Mouse (Mus musculus): Measurements from ENCODE around the gene Lrp6. TPM values are rescaled to one million over a fixed set of nuclear protein-coding genes. Genes with fewer than 3 reads are reported as not detected.
A peak's percentile ranks its signal among the peaks of the same experiment; 100 is the strongest.

Lrp6 gene
- polyA plus RNA-seq, 1 experiment from 2014 or later = 37.5 TPM

DNA sequence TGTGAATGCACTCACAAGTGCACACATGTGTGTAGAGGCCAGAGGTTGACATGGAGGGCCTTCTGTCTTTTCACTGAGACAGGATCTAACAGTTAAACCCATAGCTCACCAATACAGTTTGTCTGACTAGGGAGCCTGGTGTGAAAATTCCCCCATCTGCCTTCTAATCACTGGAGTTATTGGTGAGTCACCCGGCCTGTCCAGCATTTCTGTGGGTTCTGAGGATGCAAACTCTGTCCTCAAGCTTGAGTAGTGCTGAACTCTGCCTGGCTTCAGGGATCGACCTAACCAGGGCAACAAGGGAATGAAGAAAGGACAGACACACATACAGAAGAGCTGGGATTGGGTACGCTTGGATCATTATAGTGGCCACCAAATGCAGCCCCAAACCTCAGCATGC, 125.0 kb downstream of the Lrp6 start:
- ATAC-seq (replicated peaks; ENCODE audit: low FRiP score) = no peak
- H3K36me3 ChIP-seq = peaks cover 19% of the 10 kb centered on the region
- H3K4me3 ChIP-seq (replicated peaks) = no peak overlapping the region
- no peaks in the 10 kb centered on the region for H3K9me3 ChIP-seq (replicated peaks)
- no peaks in the 10 kb centered on the region for H3K27me3 ChIP-seq
- no peak overlapping the region for H3K9ac ChIP-seq
- H3K27ac ChIP-seq = no peak overlapping the region
- H3K4me2 ChIP-seq = no peak overlapping the region
- peaks cover 23% of the 10 kb centered on the region for H3K4me1 ChIP-seq
- 92% methylated on average over 3 of the region's 3 CpGs for WGBS

DNA sequence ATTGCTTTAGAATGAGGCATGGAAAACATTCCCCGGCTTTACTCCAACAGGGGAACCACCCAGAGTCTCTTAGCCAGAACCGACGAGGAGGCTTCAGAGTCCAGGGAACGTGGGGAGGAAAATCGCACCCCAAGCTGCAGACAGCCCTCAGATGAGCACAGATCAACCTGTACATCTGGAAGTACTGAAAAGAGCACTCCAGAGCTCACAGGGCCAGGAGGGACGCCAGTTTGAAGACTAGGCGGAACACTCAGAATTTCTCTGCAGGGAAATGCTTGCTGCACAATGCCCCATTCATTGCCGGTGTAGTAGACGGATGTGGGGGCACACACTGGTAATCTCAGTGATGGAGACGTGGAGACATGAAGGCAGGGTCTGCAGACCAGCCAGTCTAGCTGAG, 126.7 kb downstream of the Lrp6 start:
- Histone ChIP-seq H3K4me3 (replicated peaks) (peak overlapping the region; percentile 31), H3K4me1 (peaks cover 23% of the 10 kb centered on the region), H3K4me2 (peak overlapping the region; percentile 67), H3K9me3 (replicated peaks) (no peaks in the 10 kb centered on the region), H3K27ac (peak overlapping the region; percentile 68), H3K36me3 (peaks cover 5% of the 10 kb centered on the region), H3K27me3 (no peaks in the 10 kb centered on the region), H3K9ac (no peak overlapping the region)
- ATAC-seq (replicated peaks; ENCODE audit: low FRiP score) = no peak; the same call in 1 of the 2 replicates
- 20% methylated on average over 10 of the region's 10 CpGs for WGBS

DNA sequence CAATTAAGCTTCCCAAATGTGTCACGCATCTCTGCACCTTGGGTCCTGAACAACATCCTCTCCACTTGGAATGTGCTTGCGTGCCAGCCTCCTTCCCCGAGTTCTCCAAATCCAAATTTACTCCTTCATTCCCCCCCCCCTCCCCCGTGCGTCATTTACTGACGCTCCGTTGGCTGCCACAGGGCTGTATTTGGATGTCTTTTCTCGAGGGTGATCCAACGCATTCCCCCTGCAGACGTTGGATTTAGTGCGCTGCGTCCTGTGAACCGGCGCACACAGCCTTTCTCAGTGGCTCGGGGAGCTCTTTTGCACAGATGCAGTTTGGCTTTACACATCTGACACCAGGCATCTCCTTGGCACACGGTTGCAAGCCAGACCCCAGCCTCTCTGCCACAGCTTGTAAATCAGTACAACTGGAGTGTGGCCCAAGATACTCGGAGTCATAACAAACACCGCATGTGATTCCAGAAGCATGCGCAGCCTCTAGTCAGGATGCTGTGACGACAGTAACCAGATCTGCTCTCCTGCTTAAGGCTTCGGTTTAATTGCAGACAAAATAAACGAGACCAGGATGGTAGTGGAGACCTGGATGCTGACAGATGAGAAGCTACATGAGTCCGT, 127.3 kb downstream of the Lrp6 start:
- Histone ChIP-seq H3K36me3 (no peaks in the 10 kb centered on the region; the same call in 1 of the 2 replicates), H3K9ac (peak overlapping the region; percentile 31), H3K9me3 (replicated peaks) (no peaks in the 10 kb centered on the region), H3K27me3 (no peaks in the 10 kb centered on the region), H3K4me1 (peaks cover 23% of the 10 kb centered on the region), H3K4me2 (peak overlapping the region; percentile 67), H3K4me3 (replicated peaks) (peak overlapping the region; percentile 31), H3K27ac (peak overlapping the region; percentile 68)
- peak; percentile 65 for ATAC-seq (replicated peaks; ENCODE audit: low FRiP score)
- 6% methylated on average over 23 of the region's 23 CpGs for WGBS

- H3K4me1 ChIP-seq = peaks cover 17% of the 10 kb centered on the region
- H3K27me3 ChIP-seq = no peaks in the 10 kb centered on the region
- H3K36me3 ChIP-seq = no peaks in the 10 kb centered on the region
- no peak for ATAC-seq (replicated peaks; ENCODE audit: low FRiP score)
- no peak overlapping the region for H3K9ac ChIP-seq
- 58% methylated on average over 5 of the region's 5 CpGs for WGBS
- H3K27ac ChIP-seq = no peak overlapping the region
- H3K9me3 ChIP-seq (replicated peaks) = no peaks in the 10 kb centered on the region
- H3K4me2 ChIP-seq = no peak overlapping the region
- no peak overlapping the region for H3K4me3 ChIP-seq (replicated peaks)
Observed at GRCm38 (mm10) chr6:134436955-134437354, 129.8 kb downstream of the Lrp6 start.

DNA sequence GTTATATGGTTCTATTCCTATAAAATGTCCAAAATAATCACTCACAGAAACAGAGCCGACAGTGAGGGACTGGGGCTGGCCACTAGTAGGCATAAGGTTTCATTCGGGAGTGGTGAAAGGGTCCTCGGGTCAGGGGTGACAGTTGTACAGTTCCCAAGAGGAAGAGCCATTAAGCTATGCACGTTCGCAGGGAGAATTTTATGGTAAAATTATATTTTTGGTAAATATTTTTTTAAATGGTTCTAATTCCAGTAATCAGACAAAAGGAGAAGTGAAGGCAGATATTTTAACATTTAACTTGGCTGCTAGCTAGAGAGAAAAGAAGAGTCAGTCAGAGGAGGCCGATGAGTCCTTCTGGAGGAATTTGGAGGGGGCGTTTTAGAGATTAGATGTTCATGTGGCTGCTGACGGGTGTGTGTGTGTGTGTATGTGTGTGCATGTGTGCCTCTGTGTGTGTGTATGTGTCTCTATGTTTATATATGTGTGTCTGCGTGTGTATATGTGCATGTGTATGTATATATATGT, 131.8 kb downstream of the Lrp6 start:
- H3K27me3 ChIP-seq = no peaks in the 10 kb centered on the region
- H3K4me3 ChIP-seq (replicated peaks) = no peak overlapping the region
- no peak overlapping the region for H3K4me2 ChIP-seq
- H3K9ac ChIP-seq = no peak overlapping the region
- no peak for ATAC-seq (replicated peaks; ENCODE audit: low FRiP score)
- H3K36me3 ChIP-seq = no peaks in the 10 kb centered on the region
- 44% methylated on average over 9 of the region's 9 CpGs for WGBS
- no peak overlapping the region for H3K27ac ChIP-seq
- H3K4me1 ChIP-seq = peaks cover 13% of the 10 kb centered on the region
- no peaks in the 10 kb centered on the region for H3K9me3 ChIP-seq (replicated peaks)

- H3K9ac ChIP-seq = no peak overlapping the region
- H3K4me1 ChIP-seq = peaks cover 8% of the 10 kb centered on the region
- no peak overlapping the region for H3K4me2 ChIP-seq
- no peak for ATAC-seq (replicated peaks; ENCODE audit: low FRiP score)
- no peaks in the 10 kb centered on the region for H3K9me3 ChIP-seq (replicated peaks)
- H3K36me3 ChIP-seq = no peaks in the 10 kb centered on the region
- H3K4me3 ChIP-seq (replicated peaks) = no peak overlapping the region
- 67% methylated on average over 6 of the region's 6 CpGs for whole genome bisulfite sequencing
- no peaks in the 10 kb centered on the region for H3K27me3 ChIP-seq
- no peak overlapping the region for H3K27ac ChIP-seq
Observed at GRCm38 (mm10) chr6:134434044-134434443, 132.7 kb downstream of the Lrp6 start.

DNA sequence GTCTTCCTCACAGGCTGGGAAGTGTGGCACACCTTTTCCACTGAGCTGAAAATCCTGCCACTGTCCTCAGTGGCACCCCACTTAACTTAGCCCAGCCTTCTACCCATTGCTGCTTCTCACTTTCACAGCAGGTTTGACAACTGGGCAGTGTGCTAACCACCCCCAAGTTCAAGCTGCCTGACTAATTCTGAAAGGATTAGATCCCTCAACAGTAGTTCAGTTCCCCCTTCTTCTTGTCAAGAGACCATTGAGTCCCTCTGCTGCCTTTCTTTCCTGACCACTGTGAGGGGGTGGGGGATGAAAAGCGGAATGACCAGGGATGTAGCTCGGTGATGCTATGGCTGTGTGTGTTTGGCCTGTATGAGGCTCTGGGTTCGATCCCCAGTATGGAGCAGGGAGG, 133.5 kb downstream of the Lrp6 start:
- no peak overlapping the region for H3K9ac ChIP-seq
- H3K9me3 ChIP-seq (replicated peaks) = no peaks in the 10 kb centered on the region
- H3K4me2 ChIP-seq = no peak overlapping the region
- no peak for ATAC-seq (replicated peaks; ENCODE audit: low FRiP score)
- WGBS = 88% methylated on average over 3 of the region's 3 CpGs
- H3K4me1 ChIP-seq = peaks cover 13% of the 10 kb centered on the region; the same call in 1 of the 2 replicates
- no peaks in the 10 kb centered on the region for H3K27me3 ChIP-seq
- no peaks in the 10 kb centered on the region for H3K36me3 ChIP-seq
- no peak overlapping the region for H3K4me3 ChIP-seq (replicated peaks)
- no peak overlapping the region for H3K27ac ChIP-seq

DNA sequence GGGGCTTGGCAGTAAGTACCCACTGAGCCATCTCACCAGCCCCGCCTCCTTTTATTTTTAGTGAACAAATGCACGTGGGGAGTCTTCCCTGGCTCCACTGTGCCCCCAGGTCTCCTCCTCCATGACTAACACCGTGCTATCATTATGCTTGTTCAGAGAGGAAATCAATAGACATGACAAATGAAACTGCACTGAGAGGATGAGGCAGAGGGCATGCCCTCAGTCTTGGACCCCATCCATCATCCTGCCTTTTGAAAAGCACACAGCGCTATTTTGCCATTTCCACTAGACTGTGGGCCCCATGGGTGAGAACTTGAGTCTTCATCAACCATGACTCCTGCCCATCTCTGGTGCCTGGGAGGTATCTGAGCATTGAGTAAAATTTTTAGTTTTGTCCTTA, 135.2 kb downstream of the Lrp6 start:
- Histone ChIP-seq H3K27me3 (no peaks in the 10 kb centered on the region), H3K9ac (no peak overlapping the region), H3K4me1 (peaks cover 11% of the 10 kb centered on the region; the same call in 1 of the 2 replicates), H3K27ac (no peak overlapping the region), H3K4me3 (replicated peaks) (no peak overlapping the region), H3K36me3 (no peaks in the 10 kb centered on the region), H3K9me3 (replicated peaks) (no peaks in the 10 kb centered on the region), H3K4me2 (no peak overlapping the region)
- WGBS = 37% methylated on average over 4 of the region's 4 CpGs
- ATAC-seq (replicated peaks; ENCODE audit: low FRiP score) = no peak

DNA sequence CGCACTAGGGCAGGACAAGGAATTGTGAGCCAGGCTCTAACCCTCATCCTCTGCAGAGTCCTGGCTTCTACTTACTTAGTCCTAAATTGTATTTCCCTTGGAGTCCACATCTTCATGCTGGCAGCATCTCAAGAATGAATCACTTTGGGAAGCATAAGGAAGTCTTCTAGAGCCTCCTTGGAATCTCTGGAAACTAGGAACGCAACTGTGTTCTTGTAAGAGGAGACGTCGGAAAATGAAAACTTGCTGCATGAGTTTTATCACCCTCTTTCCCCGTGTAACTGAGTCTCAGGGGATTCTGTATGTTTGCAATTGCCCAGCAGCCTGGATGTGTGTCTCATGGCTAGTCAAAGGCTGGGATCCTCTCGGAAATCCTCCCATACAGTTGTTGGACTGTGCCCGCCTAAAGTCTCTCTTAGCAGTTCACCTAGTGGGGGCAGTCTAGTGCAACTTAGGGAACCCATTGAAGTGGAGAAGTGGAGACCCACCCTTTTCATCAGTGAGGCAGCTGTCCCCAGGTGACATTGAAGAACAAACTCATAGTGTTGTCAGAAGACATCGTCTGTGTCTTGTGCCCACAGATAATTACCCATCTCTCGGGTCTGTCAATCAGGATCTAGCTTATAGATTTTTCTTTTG, 136.5 kb downstream of the Lrp6 start:
- peaks cover 14% of the 10 kb centered on the region for H3K4me1 ChIP-seq
- H3K4me3 ChIP-seq (replicated peaks) = no peak overlapping the region
- no peak overlapping the region for H3K9ac ChIP-seq
- H3K4me2 ChIP-seq = no peak overlapping the region
- WGBS = 72% methylated on average over 9 of the region's 9 CpGs
- H3K9me3 ChIP-seq (replicated peaks) = no peaks in the 10 kb centered on the region
- no peak for ATAC-seq (replicated peaks; ENCODE audit: low FRiP score)
- H3K27ac ChIP-seq = no peak overlapping the region
- H3K27me3 ChIP-seq = no peaks in the 10 kb centered on the region
- H3K36me3 ChIP-seq = no peaks in the 10 kb centered on the region

GRCm38 (mm10) chr6:134428455-134428854, 138.3 kb downstream of the Lrp6 start:
- 0 out of 2 replicates have a peak, but pooled peaks have one; percentile 34 for ATAC-seq (replicated peaks; ENCODE audit: low FRiP score)
- no peak overlapping the region for H3K9ac ChIP-seq
- H3K4me3 ChIP-seq (replicated peaks) = no peak overlapping the region
- peak overlapping the region; percentile 34 for H3K4me2 ChIP-seq
- H3K4me1 ChIP-seq = peaks cover 15% of the 10 kb centered on the region
- no peaks in the 10 kb centered on the region for H3K27me3 ChIP-seq
- 25% methylated on average over 5 of the region's 5 CpGs for WGBS
- no peaks in the 10 kb centered on the region for H3K9me3 ChIP-seq (replicated peaks)
- H3K27ac ChIP-seq = peak overlapping the region; percentile 55; the same call in 1 of the 2 replicates
- H3K36me3 ChIP-seq = no peaks in the 10 kb centered on the region

DNA sequence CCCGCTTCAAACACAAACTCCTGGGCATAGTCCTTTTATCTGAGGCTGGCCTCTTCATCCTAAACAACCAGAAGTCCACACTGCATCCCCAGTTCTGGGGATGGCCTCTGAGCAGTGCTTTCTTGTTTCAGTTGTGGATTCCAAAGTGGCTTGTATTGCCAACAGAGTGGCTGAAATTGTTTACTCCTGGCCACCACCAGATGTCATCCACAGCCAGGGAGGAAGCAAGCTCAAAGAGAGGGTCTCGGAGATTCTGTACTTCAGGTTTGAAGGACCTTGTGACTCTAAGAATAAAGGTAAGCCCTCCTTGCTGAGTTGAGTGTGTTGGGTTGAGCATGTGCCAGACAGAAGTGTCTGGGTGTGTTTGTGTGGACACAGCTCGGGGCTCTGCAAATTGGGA, 139.6 kb downstream of the Lrp6 start:
- Histone ChIP-seq H3K4me1 (peaks cover 15% of the 10 kb centered on the region), H3K36me3 (no peaks in the 10 kb centered on the region), H3K4me2 (no peak overlapping the region), H3K9me3 (replicated peaks) (no peaks in the 10 kb centered on the region), H3K9ac (no peak overlapping the region), H3K27me3 (no peaks in the 10 kb centered on the region), H3K27ac (no peak overlapping the region), H3K4me3 (replicated peaks) (no peak overlapping the region)
- ATAC-seq (replicated peaks; ENCODE audit: low FRiP score) = no peak
- 83% methylated on average over 3 of the region's 3 CpGs for WGBS

- peaks cover 15% of the 10 kb centered on the region for H3K4me1 ChIP-seq
- peak; percentile 72 for ATAC-seq (replicated peaks; ENCODE audit: low FRiP score)
- no peaks in the 10 kb centered on the region for H3K27me3 ChIP-seq
- WGBS = 17% methylated on average over 11 of the region's 11 CpGs
- H3K36me3 ChIP-seq = no peaks in the 10 kb centered on the region
- H3K9me3 ChIP-seq (replicated peaks) = no peaks in the 10 kb centered on the region
- peak overlapping the region; percentile 19; the same call in 1 of the 2 replicates for H3K27ac ChIP-seq
- H3K4me2 ChIP-seq = peak overlapping the region; percentile 49
- H3K9ac ChIP-seq = no peak overlapping the region
- 0 out of 2 replicates have a peak overlapping the region, but pooled peaks have one; percentile 7 for H3K4me3 ChIP-seq (replicated peaks)
Observed at GRCm38 (mm10) chr6:134425216-134425717, 141.5 kb downstream of the Lrp6 start.

Data from kidney, embryonic 15.5 days (tissue).